Mouse (Mus musculus) liver, embryonic 12.5 days (tissue): ENCODE measurements around the gene Twf1. TPM values are rescaled to one million over a fixed set of nuclear protein-coding genes. Genes with fewer than 3 reads are reported as not detected.

ENCODE experiments used
- ATAC-seq: fragments of 200-750 bp; cut with Nextera tagmentation; 2 replicates; pipeline ENCODE4 v1.8.0; 2017; ENCODE audit warnings: moderate number of reproducible peaks, mild to moderate bottlenecking, moderate library complexity
- H3K27ac ChIP-seq: fragments of 300-500 bp; sonication (generic); 2 replicates; pipeline ENCODE4 v1.5.1; 2016; ENCODE audit warnings: mild to moderate bottlenecking
- H3K27me3 ChIP-seq: fragments of 300-500 bp; sonication (generic); replicated peaks from 2 replicates; pipeline ENCODE4 v1.6.1; 2016; ENCODE audit warnings: mild to moderate bottlenecking, moderate library complexity
- H3K36me3 ChIP-seq: fragments of 300-500 bp; sonication (generic); 2 replicates; pipeline ENCODE4 v1.6.1; 2016; ENCODE audit warnings: mild to moderate bottlenecking, moderate library complexity
- H3K4me1 ChIP-seq: fragments of 300-500 bp; sonication (generic); 2 replicates; pipeline ENCODE4 v1.6.1; 2016
- H3K4me2 ChIP-seq: fragments of 300-500 bp; sonication (generic); 2 replicates; pipeline ENCODE4 v1.6.1; 2016; ENCODE audit warnings: mild to moderate bottlenecking, moderate library complexity
- H3K4me3 ChIP-seq: fragments of 300-500 bp; sonication (generic); 2 replicates; pipeline ENCODE4 v1.5.1; 2016; ENCODE audit warnings: mild to moderate bottlenecking, moderate library complexity
- H3K9ac ChIP-seq: fragments of 300-500 bp; sonication (generic); 2 replicates; pipeline ENCODE4 v1.6.1; 2016; ENCODE audit warnings: mild to moderate bottlenecking, moderate library complexity
- H3K9me3 ChIP-seq: fragments of 300-500 bp; sonication (generic); replicated peaks from 2 replicates; pipeline ENCODE4 v1.6.1; 2016; ENCODE audit warnings: mild to moderate bottlenecking, moderate library complexity
- WGBS: fragments of 180-500 bp; shearing (Covaris S2); methylation state at CpG from one replicate; pipeline ENCODE4 v1.1.7; 2016; ENCODE audit not compliant: insufficient replicate concordance; 5-methylcytosine and 5-hydroxymethylcytosine counted together
- polyA plus RNA-seq: library from polyadenylated mRNA; unstranded; fragments of >200 nt; fragmentation: Nextera tagmentation; extraction: Ambion mirVana; gene quantifications from 2 replicates; pipeline ENCODE4 v1.2.1, GENCODE M21; 2016

Gene Twf1
- polyA plus RNA-seq, 1 experiment from 2014 or later, result 31.4 TPM

DNA sequence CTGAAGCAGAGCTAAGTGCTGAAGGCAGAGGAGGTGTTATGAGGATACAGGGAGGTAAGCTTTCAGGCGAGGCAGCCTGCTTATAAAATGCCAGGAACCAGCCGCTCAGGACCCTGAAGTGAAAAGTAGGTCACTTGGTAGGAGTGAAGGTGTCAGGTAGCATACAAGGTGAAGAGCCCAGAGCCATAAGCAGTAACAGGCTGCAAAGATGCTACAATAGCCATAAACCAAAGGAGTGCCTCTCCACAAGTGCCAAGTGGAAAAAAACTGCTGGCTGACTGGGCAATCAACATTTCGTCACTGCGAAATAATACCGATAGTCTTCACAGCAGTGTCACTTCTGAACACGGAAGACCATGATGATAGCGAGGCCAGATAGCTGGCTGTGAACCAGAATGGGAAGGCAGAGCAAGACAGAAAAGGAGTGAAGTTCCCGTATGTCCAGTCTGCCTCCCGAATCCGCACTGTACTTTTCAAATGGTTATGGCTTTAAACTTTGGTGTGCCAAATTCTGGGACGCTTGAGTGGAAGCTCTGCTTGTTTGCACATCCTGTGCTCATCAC lies 10.5 kb upstream of the Twf1 start:
- H3K4me3 ChIP-seq, result no peak overlapping the region
- WGBS, result 69% methylated on average over 11 of the region's 11 CpGs
- H3K27me3 ChIP-seq, result 0 out of 2 replicates have a peak, but pooled peaks cover 5% of the 10 kb centered on the region

GRCm38 (mm10) chr15:94593586-94593985 lies 3.9 kb upstream of the Twf1 start:
- WGBS, result 64% methylated on average over 1 of the region's 1 CpGs
- ATAC-seq, result no peak
- H3K4me3 ChIP-seq, result no peak overlapping the region
- H3K9me3 ChIP-seq, result no peaks in the 10 kb centered on the region
- H3K27ac ChIP-seq, result no peak overlapping the region
- no peaks in the 10 kb centered on the region for H3K36me3 ChIP-seq
- no peak overlapping the region for H3K9ac ChIP-seq
- no peaks in the 10 kb centered on the region for H3K27me3 ChIP-seq
- H3K4me2 ChIP-seq, result no peak overlapping the region
- H3K4me1 ChIP-seq, result peaks cover 13% of the 10 kb centered on the region; the same call in 1 of the 2 replicates

More for the DNA sequence above, 10.5 kb upstream of the Twf1 start:
- Histone ChIP-seq H3K27ac (no peak overlapping the region), H3K4me1 (0 out of 2 replicates have a peak, but pooled peaks cover 4% of the 10 kb centered on the region), H3K9ac (no peak overlapping the region), H3K4me2 (no peak overlapping the region), H3K36me3 (no peaks in the 10 kb centered on the region), H3K9me3 (no peaks in the 10 kb centered on the region)
- no peak for ATAC-seq

GRCm38 (mm10) chr15:94591356-94591755 lies 1.7 kb upstream of the Twf1 start:
- H3K4me2 ChIP-seq, result no peak overlapping the region
- H3K27ac ChIP-seq, result no peak overlapping the region
- no peak for ATAC-seq

DNA sequence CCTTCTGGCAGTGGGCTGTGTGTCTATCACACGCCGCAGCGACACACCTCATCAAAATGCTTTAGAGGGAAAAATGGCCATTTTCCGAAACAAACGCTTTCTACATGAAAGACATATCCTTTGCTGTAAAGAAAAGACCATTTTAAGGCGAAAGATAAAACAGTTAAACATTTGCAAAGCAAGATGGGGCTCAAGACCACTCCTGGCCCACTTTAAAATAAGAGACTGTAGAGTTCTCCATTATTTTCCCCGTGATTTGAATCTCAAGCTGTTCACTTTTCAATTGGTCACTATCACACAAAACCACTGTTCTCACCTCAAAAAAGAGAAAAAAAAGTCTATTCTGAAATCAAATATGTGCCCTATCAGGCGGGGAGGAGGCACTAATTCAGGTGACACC lies 394 bp upstream of the Twf1 start:
- peaks cover 14% of the 10 kb centered on the region for H3K36me3 ChIP-seq
- no peak for ATAC-seq
- H3K4me1 ChIP-seq, result peaks cover 24% of the 10 kb centered on the region
- peak overlapping the region; percentile 76 for H3K4me2 ChIP-seq
- peak overlapping the region; percentile 97 for H3K4me3 ChIP-seq
- H3K9me3 ChIP-seq, result no peaks in the 10 kb centered on the region
- H3K9ac ChIP-seq, result peak overlapping the region; percentile 48
- 0 out of 2 replicates have a peak overlapping the region, but pooled peaks have one; percentile 14 for H3K27ac ChIP-seq
- WGBS, result 12% methylated on average over 8 of the region's 8 CpGs
- no peaks in the 10 kb centered on the region for H3K27me3 ChIP-seq

More at GRCm38 (mm10) chr15:94591356-94591755, 1.7 kb upstream of the Twf1 start:
- WGBS, result 63% methylated on average over 4 of the region's 4 CpGs
- peaks cover 24% of the 10 kb centered on the region for H3K4me1 ChIP-seq
- H3K36me3 ChIP-seq, result peaks cover under 1% of the 10 kb centered on the region
- no peaks in the 10 kb centered on the region for H3K27me3 ChIP-seq
- H3K9ac ChIP-seq, result no peak overlapping the region
- no peaks in the 10 kb centered on the region for H3K9me3 ChIP-seq
- no peak overlapping the region for H3K4me3 ChIP-seq

GRCm38 (mm10) chr15:94587826-94588715 lies 1.6 kb downstream of the Twf1 start:
- peak overlapping the region; percentile 97 for H3K9ac ChIP-seq
- H3K9me3 ChIP-seq, result no peaks in the 10 kb centered on the region
- H3K4me2 ChIP-seq, result peak overlapping the region; percentile 76
- H3K4me3 ChIP-seq, result peak overlapping the region; percentile 97
- H3K27ac ChIP-seq, result no peak overlapping the region
- H3K4me1 ChIP-seq, result peaks cover 24% of the 10 kb centered on the region
- 73% methylated on average over 9 of the region's 9 CpGs for WGBS
- peaks cover 34% of the 10 kb centered on the region for H3K36me3 ChIP-seq
- no peaks in the 10 kb centered on the region for H3K27me3 ChIP-seq
- ATAC-seq, result no peak

DNA sequence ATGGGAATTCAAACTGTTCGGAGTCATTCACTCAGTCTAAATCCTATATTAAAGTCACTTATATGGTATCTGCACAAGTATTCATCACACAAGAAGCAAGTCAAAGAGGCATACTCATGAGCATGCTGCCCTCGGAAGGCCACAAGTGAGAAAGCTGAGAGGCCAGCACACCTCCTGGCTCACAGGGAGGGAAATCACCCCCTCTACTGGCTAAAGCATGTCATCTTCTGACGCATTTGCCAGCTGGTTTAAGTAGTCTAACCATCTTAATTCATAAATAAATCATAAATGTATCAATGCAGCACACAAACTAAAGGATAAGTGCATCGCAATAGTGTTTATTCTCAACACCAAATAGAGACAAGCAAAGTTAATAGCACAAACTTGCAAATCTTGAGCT lies 5.0 kb downstream of the Twf1 start:
- 87% methylated on average over 4 of the region's 4 CpGs for WGBS
- ATAC-seq, result no peak
- H3K36me3 ChIP-seq, result peaks cover 64% of the 10 kb centered on the region
- H3K4me2 ChIP-seq, result no peak overlapping the region
- no peak overlapping the region for H3K4me3 ChIP-seq
- no peaks in the 10 kb centered on the region for H3K27me3 ChIP-seq
- peaks cover 14% of the 10 kb centered on the region for H3K4me1 ChIP-seq
- no peak overlapping the region for H3K9ac ChIP-seq
- H3K9me3 ChIP-seq, result no peaks in the 10 kb centered on the region
- H3K27ac ChIP-seq, result no peak overlapping the region

GRCm38 (mm10) chr15:94583153-94583552 lies 6.5 kb downstream of the Twf1 start:
- H3K9ac ChIP-seq, result no peak overlapping the region
- peaks cover 6% of the 10 kb centered on the region for H3K4me1 ChIP-seq
- no peak overlapping the region for H3K4me3 ChIP-seq
- no peak overlapping the region for H3K27ac ChIP-seq
- 91% methylated on average over 10 of the region's 10 CpGs for WGBS
- no peak for ATAC-seq
- no peaks in the 10 kb centered on the region for H3K27me3 ChIP-seq
- H3K36me3 ChIP-seq, result peaks cover 75% of the 10 kb centered on the region
- H3K9me3 ChIP-seq, result no peaks in the 10 kb centered on the region
- H3K4me2 ChIP-seq, result no peak overlapping the region

GRCm38 (mm10) chr15:94582000-94582593 lies 7.6 kb downstream of the Twf1 start:
- H3K36me3 ChIP-seq, result peaks cover 78% of the 10 kb centered on the region
- H3K4me3 ChIP-seq, result no peak overlapping the region
- no peaks in the 10 kb centered on the region for H3K9me3 ChIP-seq
- no peak overlapping the region for H3K9ac ChIP-seq
- H3K27ac ChIP-seq, result no peak overlapping the region
- no peak for ATAC-seq
- H3K4me1 ChIP-seq, result no peaks in the 10 kb centered on the region
- H3K27me3 ChIP-seq, result no peaks in the 10 kb centered on the region
- no peak overlapping the region for H3K4me2 ChIP-seq
- 79% methylated on average over 7 of the region's 7 CpGs for WGBS

DNA sequence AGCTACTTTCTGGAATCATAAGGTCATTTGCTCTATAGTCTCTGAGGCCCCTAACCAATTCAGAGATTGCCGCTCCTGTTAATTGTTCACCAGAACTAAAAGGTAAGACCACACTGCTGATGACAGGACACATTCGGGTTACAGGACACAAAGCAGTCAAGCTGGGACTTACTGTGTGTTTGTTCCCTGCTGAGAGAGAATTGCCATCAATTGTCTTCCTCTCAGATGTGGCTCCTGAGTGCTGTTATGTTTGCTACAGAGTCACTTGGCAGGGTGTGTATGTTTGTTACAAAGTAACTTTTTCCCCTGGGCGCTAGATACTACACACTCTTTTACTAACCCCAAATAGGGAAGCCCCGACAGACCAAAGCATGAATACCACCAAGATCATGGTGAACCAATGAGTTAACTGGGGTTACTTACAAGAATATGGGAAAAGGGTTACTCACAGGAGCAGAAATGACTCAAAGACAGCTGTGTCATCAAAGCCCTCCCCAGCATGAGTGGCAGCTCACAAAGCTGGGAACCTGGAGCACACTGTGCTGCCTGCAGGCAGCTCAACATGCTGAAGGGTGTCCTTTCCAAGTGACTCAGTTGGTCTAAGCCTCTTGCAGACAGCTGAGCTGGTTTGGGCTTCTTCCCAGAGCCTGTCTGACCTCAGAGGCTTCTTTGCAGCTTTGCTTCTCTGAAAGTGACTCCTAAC lies 15.0 kb downstream of the Twf1 start:
- H3K27me3 ChIP-seq, result no peaks in the 10 kb centered on the region
- peaks cover 6% of the 10 kb centered on the region; the same call in 1 of the 2 replicates for H3K4me1 ChIP-seq
- WGBS, result 72% methylated on average over 4 of the region's 4 CpGs
- H3K36me3 ChIP-seq, result peaks cover 13% of the 10 kb centered on the region
- H3K9ac ChIP-seq, result no peak overlapping the region
- ATAC-seq, result no peak
- no peak overlapping the region for H3K27ac ChIP-seq
- H3K4me3 ChIP-seq, result no peak overlapping the region
- no peak overlapping the region for H3K4me2 ChIP-seq
- H3K9me3 ChIP-seq, result no peaks in the 10 kb centered on the region

GRCm38 (mm10) chr15:94572746-94573145 lies 16.9 kb downstream of the Twf1 start:
- Histone ChIP-seq H3K9ac (no peak overlapping the region), H3K4me2 (no peak overlapping the region), H3K4me3 (no peak overlapping the region), H3K27me3 (no peaks in the 10 kb centered on the region), H3K4me1 (peaks cover 6% of the 10 kb centered on the region; the same call in 1 of the 2 replicates), H3K27ac (no peak overlapping the region), H3K36me3 (no peaks in the 10 kb centered on the region), H3K9me3 (no peaks in the 10 kb centered on the region)
- whole genome bisulfite sequencing, result 71% methylated on average over 8 of the region's 8 CpGs
- no peak for ATAC-seq

DNA sequence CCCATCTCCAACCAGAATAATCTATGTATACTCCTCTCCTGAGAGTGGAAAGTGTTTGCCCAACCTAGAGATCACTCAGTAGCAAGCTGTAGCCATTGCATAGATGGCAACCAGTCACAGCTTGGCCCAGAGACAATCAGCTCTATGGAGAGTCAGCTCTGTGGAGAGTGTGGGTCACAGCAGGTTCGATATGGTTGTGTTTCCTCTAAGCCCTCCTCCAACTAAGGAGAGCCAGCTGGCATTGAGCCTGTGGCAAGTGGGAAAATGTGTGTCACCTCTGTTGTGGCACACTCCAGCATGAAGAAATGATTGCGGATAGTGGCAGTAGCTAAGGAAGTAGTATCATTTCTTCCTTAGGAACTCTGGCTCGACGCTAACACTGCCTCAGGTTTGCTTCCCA lies 18.2 kb downstream of the Twf1 start:
- no peak overlapping the region for H3K27ac ChIP-seq
- no peak overlapping the region for H3K9ac ChIP-seq
- H3K9me3 ChIP-seq, result no peaks in the 10 kb centered on the region
- no peak for ATAC-seq
- H3K27me3 ChIP-seq, result no peaks in the 10 kb centered on the region
- WGBS, result 82% methylated on average over 4 of the region's 4 CpGs
- H3K4me1 ChIP-seq, result peaks cover 6% of the 10 kb centered on the region; the same call in 1 of the 2 replicates
- H3K36me3 ChIP-seq, result no peaks in the 10 kb centered on the region
- no peak overlapping the region for H3K4me2 ChIP-seq
- H3K4me3 ChIP-seq, result no peak overlapping the region
